Mouse (Mus musculus) olfactory bulb, adult 2 months (tissue): ENCODE results near the gene Olfr1360.

ENCODE experiments used
- CTCF ChIP-seq: fragments of 200-500 bp; IDR thresholded peaks from 2 replicates; pipeline ENCODE4 v1.5.1; 2012; ENCODE audit warnings: low read depth, mild to moderate bottlenecking, low read length, moderate library complexity; ENCODE audit not compliant: insufficient read depth
- POLR2A ChIP-seq: fragments of 200-500 bp; IDR thresholded peaks from 2 replicates; pipeline ENCODE4 v1.6.1; 2012; ENCODE audit warnings: mild to moderate bottlenecking, low read depth, low read length, moderate library complexity; ENCODE audit not compliant: insufficient read depth

DNA sequence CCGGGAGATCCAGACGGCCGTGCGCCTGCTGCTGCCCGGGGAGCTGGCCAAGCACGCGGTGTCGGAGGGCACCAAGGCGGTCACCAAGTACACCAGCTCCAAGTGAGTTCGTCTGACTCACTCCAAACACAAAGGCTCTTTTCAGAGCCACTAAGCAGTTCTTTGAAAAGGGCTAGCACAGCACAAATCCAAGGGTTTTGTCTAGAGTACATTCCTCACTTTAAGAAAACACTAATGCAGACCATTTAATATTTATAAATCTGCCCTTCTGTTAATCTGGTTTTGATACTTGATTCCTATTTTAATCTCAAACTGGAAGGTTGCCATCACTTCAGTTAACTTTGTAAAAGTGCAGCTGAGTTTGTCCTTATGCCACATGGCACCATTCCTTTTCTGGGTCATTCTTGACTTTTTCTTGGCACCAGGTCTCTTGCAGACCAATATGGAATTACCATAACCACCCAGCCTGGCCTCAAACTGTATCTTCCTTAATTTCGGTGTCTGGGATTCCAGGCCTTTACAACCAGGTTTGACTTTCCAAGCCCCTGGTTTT is 45.2 kb upstream of the Olfr1360 start:
- TF ChIP-seq CTCF (no peak), POLR2A (no peak; the same call in 1 of the 2 replicates)
